Mouse (Mus musculus) hindbrain, embryonic 13.5 days (tissue): ENCODE measurements around the gene Vmn1r60. TPM values are rescaled to one million over a fixed set of nuclear protein-coding genes. Genes with fewer than 3 reads are reported as not detected.
"Not testable (repeated sequence)": the region's sequence is repeated elsewhere in the genome, so short reads cannot be mapped to it uniquely, and the experiment has no call there.

Source experiments
- ATAC-seq: fragments of 200-750 bp; cut with Nextera tagmentation; 2 replicates; pipeline ENCODE4 v1.8.0; 2017; ENCODE audit warnings: moderate TSS enrichment; ENCODE audit not compliant: low FRiP score
- H3K27ac ChIP-seq: fragments of 300-500 bp; sonication (generic); 2 replicates; pipeline ENCODE4 v1.5.1; 2015; ENCODE audit warnings: inconsistent platforms, mild to moderate bottlenecking, moderate library complexity
- H3K27me3 ChIP-seq: fragments of 300-500 bp; sonication (generic); 2 replicates; pipeline ENCODE4 v1.6.1; 2015; ENCODE audit warnings: mild to moderate bottlenecking, inconsistent platforms
- H3K36me3 ChIP-seq: fragments of 300-500 bp; sonication (generic); 2 replicates; pipeline ENCODE4 v1.6.1; 2015; ENCODE audit warnings: mild to moderate bottlenecking, inconsistent platforms
- H3K4me1 ChIP-seq: fragments of 300-500 bp; sonication (generic); replicated peaks from 2 replicates; pipeline ENCODE4 v1.6.1; 2015; ENCODE audit warnings: inconsistent platforms
- H3K4me2 ChIP-seq: fragments of 300-500 bp; sonication (generic); 2 replicates; pipeline ENCODE4 v1.6.1; 2015; ENCODE audit warnings: inconsistent platforms, mild to moderate bottlenecking, moderate library complexity
- H3K4me3 ChIP-seq: fragments of 300-500 bp; sonication (generic); 2 replicates; pipeline ENCODE4 v1.5.1; 2015; ENCODE audit warnings: mild to moderate bottlenecking, inconsistent platforms
- H3K9ac ChIP-seq: fragments of 300-500 bp; sonication (generic); 2 replicates; pipeline ENCODE4 v1.6.1; 2015; ENCODE audit warnings: mild to moderate bottlenecking, inconsistent platforms
- H3K9me3 ChIP-seq: fragments of 300-500 bp; sonication (generic); 2 replicates; pipeline ENCODE4 v1.6.1; 2016; ENCODE audit warnings: inconsistent platforms
- WGBS: fragments of 180-500 bp; shearing (Covaris S2); methylation state at CpG from one replicate; pipeline ENCODE4 v1.1.7; 2015; 5-methylcytosine and 5-hydroxymethylcytosine counted together
- polyA plus RNA-seq: library from polyadenylated mRNA; unstranded; fragments of >200 nt; fragmentation: Nextera tagmentation; extraction: Ambion mirVana; gene quantifications from 2 replicates; pipeline ENCODE4 v1.2.1, GENCODE M21; 2015

The Vmn1r60 gene
- not detected in 2 replicates for polyA plus RNA-seq

GRCm38 (mm10) chr7:5547217-5547616 is at the start of gene Vmn1r60:
Gene Vmn1r60 (minus strand): TSS chr7:5547317.
- H3K9me3 ChIP-seq, ATAC-seq, H3K4me2 ChIP-seq, H3K4me3 ChIP-seq, H3K36me3 ChIP-seq, H3K4me1 ChIP-seq, H3K9ac ChIP-seq, H3K27ac ChIP-seq, H3K27me3 ChIP-seq: not testable (repeated sequence)
- WGBS = 80% methylated on average over 1 of the region's 1 CpGs

GRCm38 (mm10) chr7:5540770-5541436 is 6.2 kb downstream of the Vmn1r60 start:
- not testable (repeated sequence) for H3K9ac ChIP-seq, ATAC-seq, H3K4me3 ChIP-seq, H3K27ac ChIP-seq, H3K4me2 ChIP-seq, H3K36me3 ChIP-seq, H3K4me1 ChIP-seq, H3K27me3 ChIP-seq
- peaks cover 18% of the 10 kb centered on the region for H3K9me3 ChIP-seq
- WGBS = 53% methylated on average over 3 of the region's 3 CpGs

GRCm38 (mm10) chr7:5493856-5494255 is 53.3 kb downstream of the Vmn1r60 start, which contains the start of gene Vmn2r28:
Gene Vmn2r28 (minus strand): TSS chr7:5493956.
- not testable (repeated sequence) for H3K4me1 ChIP-seq, H3K36me3 ChIP-seq, H3K27me3 ChIP-seq, H3K9ac ChIP-seq, ATAC-seq, H3K4me3 ChIP-seq, H3K9me3 ChIP-seq, H3K27ac ChIP-seq, H3K4me2 ChIP-seq

Other genes with a start within 250 kb of the Vmn1r60 start
- gene Gm5065, start 196.8 kb downstream of the Vmn1r60 start, polyA plus RNA-seq = not detected in 2 replicates
- gene Nlrp2, start 196.3 kb downstream of the Vmn1r60 start, polyA plus RNA-seq = not detected in 2 replicates
- gene Vmn1r58, start 133.9 kb downstream of the Vmn1r60 start, polyA plus RNA-seq = not detected in 2 replicates
- gene Vmn1r59, start 90.5 kb downstream of the Vmn1r60 start, polyA plus RNA-seq = not detected in 2 replicates
- gene Vmn2r28, start 53.4 kb downstream of the Vmn1r60 start, polyA plus RNA-seq = not detected in 2 replicates
- gene Vmn1r61, start 66.0 kb upstream of the Vmn1r60 start, polyA plus RNA-seq = not detected in 2 replicates
- gene Vmn1r62, start 126.3 kb upstream of the Vmn1r60 start, polyA plus RNA-seq = not detected in 2 replicates